Mouse (Mus musculus): ENCODE measurements around the gene Tubg1. TPM values are rescaled to one million over a fixed set of nuclear protein-coding genes. Genes with fewer than 3 reads are reported as not detected.
A peak's percentile ranks its signal among the peaks of the same experiment; 100 is the strongest.

The Tubg1 gene
- polyA plus RNA-seq (2012; fragmentation: generic; extraction: Trizol), result 87.5 TPM

DNA sequence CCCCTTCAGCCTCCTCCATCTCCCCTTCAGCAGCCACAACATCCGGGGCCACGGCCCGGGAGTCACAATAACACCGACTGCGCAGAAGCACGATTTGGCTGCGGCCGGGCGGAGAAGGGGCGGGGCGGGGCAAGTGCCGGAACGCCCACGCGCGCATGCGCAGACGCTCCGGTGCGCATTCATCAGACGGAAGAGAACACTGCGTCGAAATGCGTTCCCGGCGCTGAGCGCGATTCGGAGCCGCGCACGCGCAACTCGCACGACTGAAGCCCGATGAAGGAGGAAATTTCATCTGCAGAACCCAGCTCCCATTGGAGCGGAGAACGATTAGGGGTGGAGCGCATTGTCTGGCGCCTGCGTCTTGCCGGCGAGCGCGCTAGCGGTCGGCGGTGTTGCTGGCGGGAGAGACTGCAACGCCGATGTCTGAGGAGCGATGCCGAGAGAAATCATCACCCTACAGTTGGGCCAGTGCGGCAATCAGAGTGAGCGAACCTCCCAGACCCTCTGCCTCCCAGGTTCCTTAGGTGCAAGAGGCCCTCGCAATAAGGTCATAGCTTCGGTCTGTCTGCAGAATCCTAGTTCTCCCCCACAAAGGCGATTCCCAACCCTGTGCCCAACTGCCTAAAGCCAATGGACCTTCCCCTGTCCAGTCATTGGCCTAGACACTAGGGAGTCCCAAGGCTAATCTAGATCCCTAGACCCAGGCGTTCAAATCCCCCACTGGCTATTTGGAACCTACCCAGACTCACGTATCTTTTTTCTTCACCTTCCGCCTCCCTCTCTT, at the start of gene Tubg1, which contains the start of gene Retreg3:
TSS of gene Tubg1 (plus strand) at position 178 of the 784 bp plus-strand sequence.
TSS of gene Retreg3 (minus strand) at position 133 of the 784 bp plus-strand sequence.
- Histone ChIP-seq H3K4me3 (peak within 1 kb of the TSS; percentile 72), H3K27me3 (ENCODE audit: control insufficient read depth, insufficient read depth, insufficient read length) (no peaks in the 10 kb centered on the region), H3K79me2 (ENCODE audit: control insufficient read depth, insufficient read depth) (peaks cover 57% of the 10 kb centered on the region), H3K36me3 (ENCODE audit: control insufficient read depth, insufficient read depth) (peaks cover 18% of the 10 kb centered on the region), H3K4me2 (ENCODE audit: low read depth) (peak within 1 kb of the TSS; percentile 93), H3ac (ENCODE audit: control insufficient read depth, insufficient read length) (peak within 1 kb of the TSS; percentile 23)
- TF ChIP-seq MAX (IDR thresholded peaks at IDR 0.05; ENCODE audit: low read depth), result no peak
- TF ChIP-seq CEBPB (IDR thresholded peaks at IDR 0.05; ENCODE audit: insufficient read depth, poor library complexity, severe bottlenecking), result no peak
- no peak for TF ChIP-seq USF1 (IDR thresholded peaks at IDR 0.05; ENCODE audit: low read depth)
- no peak for TF ChIP-seq MYOD1 (IDR thresholded peaks at IDR 0.05; ENCODE audit: control insufficient read depth in 1 of 3, insufficient read length in 2 of 3, low read depth in 2 of 3)
- no peak for TF ChIP-seq TCF12 (IDR thresholded peaks at IDR 0.05; ENCODE audit: insufficient read depth, poor library complexity, severe bottlenecking)
- TF ChIP-seq SRF (IDR thresholded peaks at IDR 0.05; ENCODE audit: control insufficient read depth, insufficient read length, low read depth), result peak; percentile 65
- no peak for TF ChIP-seq E2F4 (IDR thresholded peaks at IDR 0.05; ENCODE audit: insufficient read depth)
- peak in 1 of 3 experiments; percentile 19 for TF ChIP-seq MYOG (IDR thresholded peaks at IDR 0.05; ENCODE audit: control insufficient read depth in 1 of 3, insufficient read depth in 1 of 3, insufficient read length in 2 of 3, low read depth in 2 of 3)
- TF ChIP-seq POLR2A (IDR thresholded peaks at IDR 0.05; ENCODE audit: insufficient read length, low read depth), result peak; percentile 83
- no peak for TF ChIP-seq TCF3 (IDR thresholded peaks at IDR 0.05; ENCODE audit: insufficient read length, low read depth)
- peak; percentile 94 for TF ChIP-seq POLR2AphosphoS2 (IDR thresholded peaks at IDR 0.05; ENCODE audit: insufficient read length, low read depth)
- TF ChIP-seq REST (IDR thresholded peaks at IDR 0.05; ENCODE audit: insufficient read depth, insufficient read length), result no peak

DNA sequence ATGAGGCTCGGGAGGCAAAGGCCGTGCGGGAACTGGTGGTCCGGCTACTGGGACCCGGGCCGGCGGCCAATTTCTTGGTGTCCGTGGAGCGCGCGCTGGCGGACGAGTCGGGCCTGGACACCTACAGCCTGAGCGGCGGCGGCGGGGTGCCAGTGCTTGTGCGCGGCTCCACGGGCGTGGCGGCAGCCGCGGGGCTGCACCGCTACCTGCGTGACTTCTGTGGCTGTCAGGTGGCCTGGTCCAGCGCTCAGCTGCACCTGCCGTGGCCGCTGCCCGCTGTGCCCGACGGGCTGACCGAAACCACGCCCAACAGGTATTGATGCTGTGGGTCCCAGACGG, 49.6 kb upstream of the Tubg1 start:
- Histone ChIP-seq H3ac (ENCODE audit: control insufficient read depth, insufficient read length) (peak overlapping the region; percentile 14), H3K27me3 (ENCODE audit: control insufficient read depth, insufficient read depth, insufficient read length) (no peaks in the 10 kb centered on the region), H3K79me2 (ENCODE audit: control insufficient read depth, insufficient read depth) (no peaks in the 10 kb centered on the region), H3K4me2 (ENCODE audit: low read depth) (peak overlapping the region; percentile 88), H3K36me3 (ENCODE audit: control insufficient read depth, insufficient read depth) (no peaks in the 10 kb centered on the region), H3K4me3 (peak overlapping the region; percentile 38)
- peak in 1 of 3 experiments; percentile 59 for TF ChIP-seq MYOD1 (IDR thresholded peaks at IDR 0.05; ENCODE audit: control insufficient read depth in 1 of 3, insufficient read length in 2 of 3, low read depth in 2 of 3)
- TF ChIP-seq SRF (IDR thresholded peaks at IDR 0.05; ENCODE audit: control insufficient read depth, insufficient read length, low read depth), result no peak

DNA sequence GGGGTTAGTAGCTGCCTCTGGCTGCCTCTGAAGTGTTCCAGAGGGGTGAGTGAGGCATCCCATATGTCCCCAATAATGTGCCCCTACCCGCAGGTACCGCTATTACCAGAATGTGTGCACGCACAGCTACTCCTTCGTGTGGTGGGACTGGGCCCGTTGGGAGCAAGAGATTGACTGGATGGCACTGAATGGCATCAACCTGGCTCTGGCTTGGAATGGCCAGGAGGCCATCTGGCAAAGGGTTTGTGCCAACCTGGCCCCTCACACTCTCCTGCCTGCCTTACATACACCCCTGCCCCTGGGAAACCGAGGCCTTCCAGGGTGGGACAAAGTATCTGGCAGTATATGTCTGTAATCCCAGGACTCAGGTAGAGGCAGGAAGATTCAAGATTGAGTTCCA, 48.8 kb upstream of the Tubg1 start:
- Histone ChIP-seq H3K79me2 (ENCODE audit: control insufficient read depth, insufficient read depth) (no peaks in the 10 kb centered on the region), H3ac (ENCODE audit: control insufficient read depth, insufficient read length) (peak overlapping the region; percentile 14), H3K4me2 (ENCODE audit: low read depth) (peak overlapping the region; percentile 88), H3K36me3 (ENCODE audit: control insufficient read depth, insufficient read depth) (no peaks in the 10 kb centered on the region), H3K4me3 (peak overlapping the region; percentile 38), H3K27me3 (ENCODE audit: control insufficient read depth, insufficient read depth, insufficient read length) (no peaks in the 10 kb centered on the region)
- TF ChIP-seq MYOD1 (IDR thresholded peaks at IDR 0.05; ENCODE audit: control insufficient read depth in 1 of 3, insufficient read length in 2 of 3, low read depth in 2 of 3), result no peak
- no peak for TF ChIP-seq POLR2A (IDR thresholded peaks at IDR 0.05; ENCODE audit: insufficient read length, low read depth)
- TF ChIP-seq SRF (IDR thresholded peaks at IDR 0.05; ENCODE audit: control insufficient read depth, insufficient read length, low read depth), result no peak
- no peak for TF ChIP-seq E2F4 (IDR thresholded peaks at IDR 0.05; ENCODE audit: insufficient read depth)
- TF ChIP-seq REST (IDR thresholded peaks at IDR 0.05; ENCODE audit: insufficient read depth, insufficient read length), result no peak
- no peak for TF ChIP-seq USF1 (IDR thresholded peaks at IDR 0.05; ENCODE audit: low read depth)
- no peak for TF ChIP-seq CEBPB (IDR thresholded peaks at IDR 0.05; ENCODE audit: insufficient read depth, poor library complexity, severe bottlenecking)
- TF ChIP-seq MAX (IDR thresholded peaks at IDR 0.05; ENCODE audit: low read depth), result no peak
- TF ChIP-seq POLR2AphosphoS2 (IDR thresholded peaks at IDR 0.05; ENCODE audit: insufficient read length, low read depth), result no peak

DNA sequence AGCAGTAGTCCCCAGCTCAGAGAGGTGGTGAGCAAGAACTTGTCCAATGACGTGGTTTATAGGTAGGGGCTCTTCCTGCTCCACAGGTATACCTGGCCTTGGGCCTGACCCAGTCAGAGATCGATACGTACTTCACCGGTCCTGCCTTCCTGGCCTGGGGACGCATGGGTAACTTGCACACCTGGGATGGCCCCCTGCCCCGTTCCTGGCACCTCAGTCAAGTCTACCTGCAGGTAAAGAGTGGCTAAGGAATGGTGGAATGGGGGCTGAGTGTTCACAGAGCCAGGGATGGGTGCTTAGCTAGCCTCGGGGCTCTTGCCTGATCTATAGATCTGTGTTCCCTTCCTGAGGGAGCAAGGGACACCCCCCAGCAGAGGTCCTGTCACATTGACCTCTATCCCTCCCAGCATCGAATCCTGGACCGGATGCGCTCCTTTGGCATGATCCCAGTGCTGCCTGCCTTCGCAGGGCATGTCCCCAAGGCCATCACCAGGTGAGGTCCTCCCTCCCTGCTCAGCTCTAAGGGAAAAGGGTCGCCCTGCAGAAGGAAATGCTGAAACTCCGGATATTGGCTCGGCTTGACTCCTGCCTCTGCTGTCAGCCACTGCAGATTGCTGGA, 47.8 kb upstream of the Tubg1 start:
- Histone ChIP-seq H3K36me3 (ENCODE audit: control insufficient read depth, insufficient read depth) (no peaks in the 10 kb centered on the region), H3K27me3 (ENCODE audit: control insufficient read depth, insufficient read depth, insufficient read length) (no peaks in the 10 kb centered on the region), H3K4me3 (no peak overlapping the region), H3K4me2 (ENCODE audit: low read depth) (no peak overlapping the region), H3ac (ENCODE audit: control insufficient read depth, insufficient read length) (no peak overlapping the region), H3K79me2 (ENCODE audit: control insufficient read depth, insufficient read depth) (no peaks in the 10 kb centered on the region)
- TF ChIP-seq TCF12 (IDR thresholded peaks at IDR 0.05; ENCODE audit: insufficient read depth, poor library complexity, severe bottlenecking), result no peak
- TF ChIP-seq REST (IDR thresholded peaks at IDR 0.05; ENCODE audit: insufficient read depth, insufficient read length), result no peak
- TF ChIP-seq USF1 (IDR thresholded peaks at IDR 0.05; ENCODE audit: low read depth), result no peak
- no peak for TF ChIP-seq CEBPB (IDR thresholded peaks at IDR 0.05; ENCODE audit: insufficient read depth, poor library complexity, severe bottlenecking)
- TF ChIP-seq MYOD1 (IDR thresholded peaks at IDR 0.05; ENCODE audit: control insufficient read depth in 1 of 3, insufficient read length in 2 of 3, low read depth in 2 of 3), result no peak
- no peak for TF ChIP-seq MYOG (IDR thresholded peaks at IDR 0.05; ENCODE audit: control insufficient read depth in 1 of 3, insufficient read depth in 1 of 3, insufficient read length in 2 of 3, low read depth in 2 of 3)
- TF ChIP-seq E2F4 (IDR thresholded peaks at IDR 0.05; ENCODE audit: insufficient read depth), result no peak
- no peak for TF ChIP-seq POLR2AphosphoS2 (IDR thresholded peaks at IDR 0.05; ENCODE audit: insufficient read length, low read depth)
- no peak for TF ChIP-seq POLR2A (IDR thresholded peaks at IDR 0.05; ENCODE audit: insufficient read length, low read depth)
- no peak for TF ChIP-seq MAX (IDR thresholded peaks at IDR 0.05; ENCODE audit: low read depth)
